ENCODE assay signal across 8 mouse cellular contexts in the genomic region with DNA sequence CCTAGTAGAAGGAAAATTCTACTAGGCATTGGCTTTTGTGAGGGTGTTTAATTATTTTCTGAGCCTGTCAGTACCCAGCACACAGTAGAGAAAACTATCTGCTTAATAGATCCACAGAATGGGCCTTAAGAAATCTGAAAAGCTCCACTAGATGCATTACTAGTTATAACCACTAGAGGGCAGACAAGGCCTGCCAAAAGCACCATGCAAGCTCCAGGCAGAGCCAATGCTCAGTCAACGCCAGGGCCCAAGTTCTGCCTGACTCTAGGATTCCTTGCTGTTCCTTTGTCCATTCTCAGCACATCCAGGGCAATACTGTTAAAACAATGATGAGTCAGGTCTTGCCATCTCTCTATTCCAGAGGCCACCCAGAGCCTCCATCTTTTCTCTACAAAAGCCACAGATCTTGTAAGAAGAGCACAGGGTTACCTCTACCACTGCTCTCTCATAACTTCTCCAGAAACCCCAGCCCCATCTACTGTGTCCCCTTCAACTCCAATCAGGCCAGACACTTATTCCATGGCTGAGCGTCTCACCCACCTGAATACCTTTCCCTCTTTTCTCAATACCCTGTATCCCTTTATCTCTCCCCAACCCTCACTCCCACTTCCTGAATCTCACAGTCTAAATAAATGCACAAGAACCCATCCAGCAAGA.
A peak's percentile ranks its signal among the peaks of the same experiment; 100 is the strongest.
DNase-seq lines count a peak whose midpoint lies in the region; ATAC-seq and TF ChIP-seq lines count a peak whose summit lies in the region.

No protein-coding gene starts in this region.

- TF ChIP-seq POLR2A in ES-Bruce4 (IDR thresholded peaks at IDR 0.05; ENCODE audit: insufficient read depth, low read length), result no peak

- no peak for TF ChIP-seq EP300 in ES-Bruce4 (IDR thresholded peaks at IDR 0.05; ENCODE audit: insufficient read depth, low read depth, low read length)

- H3K9me3 ChIP-seq in intestine, embryonic 14.5 days (ENCODE audit: control insufficient read depth, low read length), result no peaks in the 10 kb centered on the region
- H3K9me3 ChIP-seq in intestine, embryonic 15.5 days, result no peaks in the 10 kb centered on the region
- H3K9me3 ChIP-seq in ES-Bruce4 (replicated peaks; ENCODE audit: control insufficient read depth, insufficient read depth, low read length, poor library complexity, severe bottlenecking), result no peaks in the 10 kb centered on the region
- no peaks in the 10 kb centered on the region for H3K9me3 ChIP-seq in forebrain, embryonic 16.5 days (ENCODE audit: control insufficient read depth, low read length)
- H3K9me3 ChIP-seq in midbrain, embryonic 13.5 days, result no peaks in the 10 kb centered on the region

- ATAC-seq in intestine, embryonic 14.5 days (replicated peaks; ENCODE audit: low FRiP score, low TSS enrichment, low read depth), result 0 out of 2 replicates have a peak, but pooled peaks have one; percentile 47
- ATAC-seq in intestine, embryonic 15.5 days, result no peak
- ATAC-seq in forebrain, embryonic 16.5 days, result peak; percentile 70
- peak; percentile 71; the same call in 1 of the 2 replicates for ATAC-seq in midbrain, embryonic 13.5 days

- TF ChIP-seq CTCF in ES-Bruce4 (IDR thresholded peaks at IDR 0.05; ENCODE audit: low read depth, low read length), result peak; percentile 73
- TF ChIP-seq CTCF in layer of hippocampus, adult 2 months (conservative IDR thresholded peaks at IDR 0.05), result peak; percentile 94

- H3K4me2 ChIP-seq in intestine, embryonic 14.5 days (ENCODE audit: low read length), result no peak overlapping the region
- H3K4me2 ChIP-seq in intestine, embryonic 15.5 days (replicated peaks), result no peak overlapping the region
- no peak overlapping the region for H3K4me2 ChIP-seq in forebrain, embryonic 16.5 days (ENCODE audit: low read length)
- no peak overlapping the region for H3K4me2 ChIP-seq in midbrain, embryonic 13.5 days (replicated peaks)

- no peaks in the 10 kb centered on the region for H3K4me1 ChIP-seq in intestine, embryonic 14.5 days (replicated peaks; ENCODE audit: control insufficient read depth, insufficient read depth, low read length)
- H3K4me1 ChIP-seq in intestine, embryonic 15.5 days (replicated peaks), result 0 out of 2 replicates have a peak, but pooled peaks cover 2% of the 10 kb centered on the region
- no peaks in the 10 kb centered on the region for H3K4me1 ChIP-seq in ES-Bruce4 (ENCODE audit: control insufficient read depth, insufficient read depth, low read length)
- H3K4me1 ChIP-seq in forebrain, embryonic 16.5 days (replicated peaks; ENCODE audit: control insufficient read depth, insufficient read depth, low read length), result peaks cover 10% of the 10 kb centered on the region
- peaks cover 16% of the 10 kb centered on the region for H3K4me1 ChIP-seq in midbrain, embryonic 13.5 days (replicated peaks)

- H3K27ac ChIP-seq in intestine, embryonic 14.5 days (ENCODE audit: low read depth), result no peak overlapping the region
- no peak overlapping the region for H3K27ac ChIP-seq in intestine, embryonic 15.5 days
- no peak overlapping the region for H3K27ac ChIP-seq in ES-Bruce4 (ENCODE audit: insufficient read depth, low read length)
- no peak overlapping the region for H3K27ac ChIP-seq in forebrain, embryonic 16.5 days (ENCODE audit: low read length)
- H3K27ac ChIP-seq in layer of hippocampus, adult 2 months, result no peak overlapping the region
- no peak overlapping the region for H3K27ac ChIP-seq in midbrain, embryonic 13.5 days

- H3K4me3 ChIP-seq in intestine, embryonic 14.5 days (ENCODE audit: low read depth, low read length), result no peak overlapping the region
- no peak overlapping the region for H3K4me3 ChIP-seq in intestine, embryonic 15.5 days (replicated peaks)
- H3K4me3 ChIP-seq in ES-Bruce4 (ENCODE audit: low read depth, low read length), result no peak overlapping the region
- no peak overlapping the region for H3K4me3 ChIP-seq in forebrain, embryonic 16.5 days (replicated peaks; ENCODE audit: low read length)
- H3K4me3 ChIP-seq in layer of hippocampus, adult 2 months, result no peak overlapping the region
- no peak overlapping the region for H3K4me3 ChIP-seq in midbrain, embryonic 13.5 days (replicated peaks)

- no peaks in the 10 kb centered on the region for H3K36me3 ChIP-seq in intestine, embryonic 14.5 days (ENCODE audit: control insufficient read depth, insufficient read depth, low read length)
- no peaks in the 10 kb centered on the region for H3K36me3 ChIP-seq in intestine, embryonic 15.5 days
- no peaks in the 10 kb centered on the region for H3K36me3 ChIP-seq in ES-Bruce4 (ENCODE audit: control insufficient read depth, insufficient read depth, low read length, poor library complexity, severe bottlenecking)
- H3K36me3 ChIP-seq in forebrain, embryonic 16.5 days (ENCODE audit: control insufficient read depth, insufficient read depth), result no peaks in the 10 kb centered on the region
- no peaks in the 10 kb centered on the region for H3K36me3 ChIP-seq in midbrain, embryonic 13.5 days

- peaks cover 16% of the 10 kb centered on the region; the same call in 1 of the 2 replicates for H3K27me3 ChIP-seq in intestine, embryonic 14.5 days (replicated peaks; ENCODE audit: control insufficient read depth, insufficient read depth, low read length)
- peaks cover 11% of the 10 kb centered on the region; the same call in 1 of the 2 replicates for H3K27me3 ChIP-seq in intestine, embryonic 15.5 days (replicated peaks)
- no peaks in the 10 kb centered on the region for H3K27me3 ChIP-seq in ES-Bruce4 (ENCODE audit: control insufficient read depth, insufficient read depth, low read length, poor library complexity, severe bottlenecking)
- H3K27me3 ChIP-seq in forebrain, embryonic 16.5 days (replicated peaks; ENCODE audit: control insufficient read depth, insufficient read depth, low read length), result no peaks in the 10 kb centered on the region
- peaks cover 16% of the 10 kb centered on the region; the same call in 1 of the 2 replicates for H3K27me3 ChIP-seq in midbrain, embryonic 13.5 days

- no peak overlapping the region for H3K9ac ChIP-seq in intestine, embryonic 14.5 days (ENCODE audit: low read length)
- no peak overlapping the region for H3K9ac ChIP-seq in intestine, embryonic 15.5 days
- H3K9ac ChIP-seq in ES-Bruce4 (ENCODE audit: low read depth, poor library complexity, severe bottlenecking), result no peak overlapping the region
- H3K9ac ChIP-seq in forebrain, embryonic 16.5 days (replicated peaks; ENCODE audit: low read depth, low read length), result no peak overlapping the region
- no peak overlapping the region for H3K9ac ChIP-seq in midbrain, embryonic 13.5 days (replicated peaks)

- 37% methylated on average over 2 of the region's 2 CpGs for WGBS in intestine, embryonic 14.5 days
- 40% methylated on average over 2 of the region's 2 CpGs for WGBS in intestine, embryonic 15.5 days
- 40% methylated on average over 2 of the region's 2 CpGs for WGBS in forebrain, embryonic 16.5 days
- WGBS in midbrain, embryonic 13.5 days, result 42% methylated on average over 2 of the region's 2 CpGs

- peak; percentile 60 for DNase-seq in intestine, embryonic 14.5 days (ENCODE audit: low spot score)
- DNase-seq in cerebellum, adult 18-20 months, result peak; percentile 38 to 46
- DNase-seq in layer of hippocampus, adult 2 months (ENCODE audit: low spot score in 2 of 2), result peak; percentile 38 to 57
- DNase-seq in thymus, postnatal 4 days, result peak; percentile 19
